Mouse (Mus musculus): Measurements from ENCODE around the gene Zfp146.

- TF ChIP-seq CTCF (IDR thresholded peaks at IDR 0.05; ENCODE audit: low read depth, low read length) (peak; percentile 76), POLR2A (IDR thresholded peaks at IDR 0.05; ENCODE audit: borderline replicate concordance, low read depth, low read length) (no peak)
Measured at GRCm38 (mm10) chr7:30198481-30198971, 29.0 kb upstream of the Zfp146 start, which contains the start of gene Capns1.

Data from bone marrow macrophage, adult 2 months (primary cell).